Mouse (Mus musculus): ENCODE measurements at regions not wholly inside any gene's neighbourhood (a gene's known extent, or its start where the extent isn't known, plus 50 kb on each side); places are given as distances from the start of the nearest gene placed in this dataset.
"Not testable (repeated sequence)": the region's sequence is repeated elsewhere in the genome, so short reads cannot be mapped to it uniquely, and the experiment has no call there.

DNA sequence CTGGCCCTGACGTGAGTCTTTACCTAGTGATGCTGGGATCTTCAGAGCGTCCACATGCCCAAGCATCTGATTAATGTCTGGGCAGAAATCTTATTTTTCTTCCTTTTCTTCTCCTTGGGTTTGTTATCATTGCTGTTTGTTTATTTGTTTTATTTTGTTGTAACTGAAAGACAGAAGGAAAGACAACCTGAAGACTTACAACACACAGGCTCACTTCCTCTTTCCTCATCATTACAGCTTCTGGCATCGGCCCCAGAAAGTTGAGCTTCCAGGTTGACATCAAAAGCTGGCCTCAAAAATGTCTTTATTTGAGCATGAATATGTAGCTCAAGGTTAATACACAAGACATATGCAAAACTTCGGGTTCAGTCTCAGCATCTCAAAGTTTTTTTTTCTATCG, 846.4 kb downstream of the Diaph3 start:
- H3K9ac ChIP-seq (ENCODE audit: control insufficient read depth, low read depth, low read length, poor library complexity, severe bottlenecking); H3K9me3 ChIP-seq (replicated peaks; ENCODE audit: insufficient read depth, low read length); H3K27ac ChIP-seq (ENCODE audit: control insufficient read depth, low read depth, low read length); H3K79me2 ChIP-seq (ENCODE audit: control insufficient read depth, insufficient read depth, low read length, poor library complexity); H3K36me3 ChIP-seq (ENCODE audit: control insufficient read depth in 1 of 2, insufficient read depth in 2 of 2, low read length in 2 of 2); H3K4me1 ChIP-seq (ENCODE audit: control insufficient read depth in 1 of 2, insufficient read depth in 2 of 2, low read length in 2 of 2); H3K27me3 ChIP-seq (ENCODE audit: control insufficient read depth in 1 of 2, insufficient read depth in 2 of 2, low read length in 2 of 2): not testable (repeated sequence)
- peak in 1 of 2 experiments; percentile 54; a peak in 1 of 4 replicates for TF ChIP-seq EP300 (IDR thresholded peaks at IDR 0.05; ENCODE audit: low read depth in 1 of 2, low read length in 2 of 2)
- DNase-seq (ENCODE audit: low read depth, low spot score), result peak; percentile 79
- H3K4me3 ChIP-seq (ENCODE audit: control insufficient read depth in 1 of 2, insufficient read depth in 1 of 2, low read depth in 2 of 2, low read length in 2 of 2), result peak overlapping the region; percentile 40 to 50; a peak in 3 of 4 replicates

DNA sequence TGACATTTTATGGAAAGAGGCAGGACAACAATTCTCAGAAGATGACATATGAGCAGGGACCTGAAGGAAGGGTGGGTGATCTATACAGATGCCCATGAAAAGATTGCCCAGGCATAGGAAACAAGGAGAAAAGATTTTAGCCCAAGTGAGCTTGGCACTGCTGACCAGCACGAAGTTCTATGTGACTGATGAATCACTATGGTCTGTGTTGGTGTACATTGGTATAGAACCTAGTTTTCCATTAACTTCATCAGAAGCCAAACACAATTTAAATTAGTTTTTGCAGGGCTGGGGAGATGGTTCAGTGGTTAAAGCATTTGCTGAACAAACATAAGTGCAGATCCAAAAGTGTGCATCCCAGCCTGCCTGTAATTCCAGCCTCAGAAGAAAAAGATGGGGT, 847.2 kb downstream of the Diaph3 start:
- Histone ChIP-seq H3K4me1 (ENCODE audit: control insufficient read depth in 1 of 2, insufficient read depth in 2 of 2, low read length in 2 of 2) (0 out of 4 replicates have a peak, but pooled peaks cover 0 to 6% of the 10 kb centered on the region in 2 experiments), H3K79me2 (ENCODE audit: control insufficient read depth, insufficient read depth, low read length, poor library complexity) (no peaks in the 10 kb centered on the region), H3K27me3 (ENCODE audit: control insufficient read depth in 1 of 2, insufficient read depth in 2 of 2, low read length in 2 of 2) (no peaks in the 10 kb centered on the region), H3K36me3 (ENCODE audit: control insufficient read depth in 1 of 2, insufficient read depth in 2 of 2, low read length in 2 of 2) (peaks cover 0 to 5% of the 10 kb centered on the region in 2 experiments; a peak in 2 of 4 replicates), H3K9ac (ENCODE audit: control insufficient read depth, low read depth, low read length, poor library complexity, severe bottlenecking) (no peak overlapping the region), H3K4me3 (ENCODE audit: control insufficient read depth in 1 of 2, insufficient read depth in 1 of 2, low read depth in 2 of 2, low read length in 2 of 2) (peak overlapping the region; percentile 33 to 39; a peak in 3 of 4 replicates), H3K9me3 (replicated peaks; ENCODE audit: insufficient read depth, low read length) (no peaks in the 10 kb centered on the region), H3K27ac (ENCODE audit: control insufficient read depth, low read depth, low read length) (no peak overlapping the region)
- no peak for DNase-seq (ENCODE audit: low read depth, low spot score)
- TF ChIP-seq CTCF (IDR thresholded peaks at IDR 0.05 in 2 of 3, conservative IDR thresholded peaks at IDR 0.05 in 1 of 3; ENCODE audit: control insufficient read depth in 1 of 3, insufficient read depth in 1 of 3, low read depth in 2 of 3, low read length in 3 of 3, poor library complexity in 1 of 3, severe bottlenecking in 1 of 3), result no peak
- no peak for TF ChIP-seq ZNF384 (IDR thresholded peaks at IDR 0.05; ENCODE audit: low read depth, low read length)
- TF ChIP-seq GABPA (IDR thresholded peaks at IDR 0.05; ENCODE audit: low read depth, low read length), result no peak
- no peak for TF ChIP-seq TCF12 (IDR thresholded peaks at IDR 0.05; ENCODE audit: low read depth, low read length)
- TF ChIP-seq NELFE (IDR thresholded peaks at IDR 0.05; ENCODE audit: low read depth, low read length), result no peak

DNA sequence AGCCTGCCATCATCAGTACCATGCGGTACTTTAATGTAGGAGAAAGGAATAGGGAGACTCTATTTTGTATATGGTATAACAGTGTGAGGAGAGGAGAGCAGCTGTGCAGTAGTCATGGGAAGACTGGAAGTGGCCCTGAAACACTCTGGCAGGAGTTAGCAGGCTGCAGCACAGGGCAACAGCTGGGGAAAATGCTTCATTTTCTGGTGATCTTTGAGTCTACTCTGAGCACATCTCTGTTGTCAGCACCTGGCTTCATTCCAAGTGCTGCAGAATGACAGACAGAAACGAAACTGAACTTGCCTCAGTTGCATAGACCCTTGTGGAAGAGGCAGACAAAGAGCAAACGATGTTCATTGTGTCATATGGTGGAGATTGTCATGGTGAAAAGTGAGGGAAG, 847.7 kb downstream of the Diaph3 start:
- peak; percentile 67 for DNase-seq (ENCODE audit: low read depth, low spot score)
- Histone ChIP-seq H3K4me3 (ENCODE audit: control insufficient read depth in 1 of 2, insufficient read depth in 1 of 2, low read depth in 2 of 2, low read length in 2 of 2) (peak overlapping the region; percentile 33 to 39; a peak in 3 of 4 replicates), H3K36me3 (ENCODE audit: control insufficient read depth in 1 of 2, insufficient read depth in 2 of 2, low read length in 2 of 2) (peaks cover 0 to 5% of the 10 kb centered on the region in 2 experiments; a peak in 2 of 4 replicates), H3K9me3 (replicated peaks; ENCODE audit: insufficient read depth, low read length) (no peaks in the 10 kb centered on the region), H3K79me2 (ENCODE audit: control insufficient read depth, insufficient read depth, low read length, poor library complexity) (no peaks in the 10 kb centered on the region), H3K9ac (ENCODE audit: control insufficient read depth, low read depth, low read length, poor library complexity, severe bottlenecking) (no peak overlapping the region), H3K27ac (ENCODE audit: control insufficient read depth, low read depth, low read length) (no peak overlapping the region), H3K27me3 (ENCODE audit: control insufficient read depth in 1 of 2, insufficient read depth in 2 of 2, low read length in 2 of 2) (no peaks in the 10 kb centered on the region), H3K4me1 (ENCODE audit: control insufficient read depth in 1 of 2, insufficient read depth in 2 of 2, low read length in 2 of 2) (0 out of 4 replicates have a peak, but pooled peaks cover 0 to 6% of the 10 kb centered on the region in 2 experiments)
- TF ChIP-seq E2F4 (IDR thresholded peaks at IDR 0.05; ENCODE audit: borderline replicate concordance, low read depth, low read length), result no peak
- TF ChIP-seq MXI1 (IDR thresholded peaks at IDR 0.05; ENCODE audit: low read depth, low read length), result no peak
- no peak for TF ChIP-seq UBTF (IDR thresholded peaks at IDR 0.05; ENCODE audit: borderline replicate concordance, insufficient read depth, low read depth, low read length)
- TF ChIP-seq SIN3A (IDR thresholded peaks at IDR 0.05; ENCODE audit: low read length), result no peak
- no peak for TF ChIP-seq RAD21 (IDR thresholded peaks at IDR 0.05; ENCODE audit: low read depth, low read length)
- TF ChIP-seq BHLHE40 (IDR thresholded peaks at IDR 0.05; ENCODE audit: borderline replicate concordance, low read depth, low read length), result no peak
- TF ChIP-seq ZNF384 (IDR thresholded peaks at IDR 0.05; ENCODE audit: low read depth, low read length), result no peak
- TF ChIP-seq MYB (IDR thresholded peaks at IDR 0.05; ENCODE audit: low read depth, low read length), result no peak
- TF ChIP-seq MAZ (IDR thresholded peaks at IDR 0.05; ENCODE audit: low read depth, low read length), result no peak
- no peak for TF ChIP-seq GATA1 (IDR thresholded peaks at IDR 0.05; ENCODE audit: low read depth, low read length)
- TF ChIP-seq ZMIZ1 (IDR thresholded peaks at IDR 0.05; ENCODE audit: low read depth, low read length), result no peak

Data from MEL (cell line).